Mouse (Mus musculus) effector memory CD4-positive, alpha-beta T cell, adult 5 months (primary cell): ENCODE data around the gene Gm16442. TPM values are rescaled to one million over a fixed set of nuclear protein-coding genes. Genes with fewer than 3 reads are reported as not detected.

Source experiments
- polyA plus RNA-seq: library from polyadenylated mRNA; unstranded; fragments of 100-300 nt; shearing (Covaris generic); gene quantifications from one replicate; pipeline ENCODE4 v1.2.1, GENCODE M21; 2017

Gm16442 gene
- polyA plus RNA-seq = not detected

DNA sequence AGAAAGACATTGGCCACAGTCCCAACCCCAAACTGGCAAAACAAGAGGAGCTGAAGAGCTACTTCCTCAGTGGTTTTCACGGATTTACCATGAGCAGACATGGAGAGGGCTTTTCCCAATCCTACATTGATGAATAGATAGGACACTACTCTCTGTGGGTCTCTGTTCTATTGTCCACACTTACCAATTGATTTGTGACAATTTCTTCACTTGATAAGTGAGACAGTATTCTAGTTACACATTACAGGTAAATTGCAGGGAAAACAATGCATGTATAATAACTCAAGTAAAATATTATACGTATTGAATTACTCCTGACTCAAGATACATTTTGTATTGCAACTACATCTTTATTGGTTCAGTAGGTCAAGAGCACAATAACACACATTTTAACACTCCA lies at the start of gene Gm16442:
TSS of gene Gm16442 (minus strand) at position 101 of the 400 bp plus-strand sequence.

GRCm38 (mm10) chr7:20168277-20168676 lies 45.9 kb upstream of the Gm16442 start, which contains the start of gene Vmn1r94:
Gene Vmn1r94 (minus strand): TSS chr7:20168377.

DNA sequence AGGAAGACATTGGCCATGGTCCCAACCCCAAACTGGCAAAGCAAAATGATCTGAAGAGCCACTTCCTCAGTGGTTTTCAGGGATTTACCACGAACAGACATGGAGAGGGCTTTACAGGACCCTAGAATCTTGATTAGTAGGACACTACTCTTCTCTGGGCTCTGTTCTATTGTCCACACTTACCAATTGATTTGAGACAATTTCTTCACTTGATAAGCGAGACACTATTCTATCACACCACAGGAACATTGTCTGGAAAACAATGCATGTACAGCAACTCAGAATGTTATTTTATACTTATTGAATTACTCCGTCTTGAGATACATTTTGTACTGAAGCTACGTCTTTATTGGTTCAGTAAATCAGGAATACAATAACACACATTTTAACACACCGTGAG lies 16.6 kb upstream of the Gm16442 start, which contains the start of gene Vmn1r93:
TSS of gene Vmn1r93 (minus strand) at position 101 of the 400 bp plus-strand sequence.

GRCm38 (mm10) chr7:20099380-20099779 lies 23.0 kb downstream of the Gm16442 start, which contains the start of gene Vmn1r91:
Gene Vmn1r91 (plus strand): TSS chr7:20099680.

Other genes with a start within 250 kb of the Gm16442 start
- gene Ceacam19, start 234.6 kb downstream of the Gm16442 start, polyA plus RNA-seq = not detected
- 56.6 TPM for gene Pvr, start 201.4 kb downstream of the Gm16442 start, polyA plus RNA-seq
- gene Igsf23, start 171.8 kb downstream of the Gm16442 start, polyA plus RNA-seq = 1.5 TPM
- not detected for gene Ceacam20, start 157.2 kb downstream of the Gm16442 start, polyA plus RNA-seq
- gene Nlrp9b, start 131.1 kb downstream of the Gm16442 start, polyA plus RNA-seq = not detected
- 0.24 TPM for gene Vmn1r91, start 22.9 kb downstream of the Gm16442 start, polyA plus RNA-seq
- gene Vmn1r93, start 16.5 kb upstream of the Gm16442 start, polyA plus RNA-seq = not detected
- not detected for gene Vmn1r94, start 45.8 kb upstream of the Gm16442 start, polyA plus RNA-seq
- not detected for gene Vmn1r95, start 71.1 kb upstream of the Gm16442 start, polyA plus RNA-seq
- not detected for gene Gm6164, start 83.0 kb upstream of the Gm16442 start, polyA plus RNA-seq
- not detected for gene Gm4498, start 111.2 kb upstream of the Gm16442 start, polyA plus RNA-seq
- gene Gm5890, start 140.3 kb upstream of the Gm16442 start, polyA plus RNA-seq = 0.69 TPM
- not detected for gene Gm4133, start 211.5 kb upstream of the Gm16442 start, polyA plus RNA-seq